Mouse (Mus musculus) stomach, embryonic 14.5 days (tissue): ENCODE results near the gene Apoa2. TPM values are rescaled to one million over a fixed set of nuclear protein-coding genes. Genes with fewer than 3 reads are reported as not detected.

Experiments
- ATAC-seq: fragments of 200-750 bp; cut with Nextera tagmentation; 2 replicates; pipeline ENCODE4 v1.8.0; 2017; ENCODE audit warnings: low read depth, moderate TSS enrichment; ENCODE audit not compliant: insufficient number of reproducible peaks, insufficient read depth, low FRiP score
- H3K27ac ChIP-seq: fragments of 300-500 bp; sonication (generic); 2 replicates; pipeline ENCODE4 v1.5.1; 2014; ENCODE audit warnings: mild to moderate bottlenecking, low read length, moderate library complexity, mixed read lengths
- H3K27me3 ChIP-seq: fragments of 300-500 bp; sonication (generic); 2 replicates; pipeline ENCODE4 v1.6.1; 2014; ENCODE audit warnings: low read length, control low read depth, mixed read lengths; ENCODE audit not compliant: control insufficient read depth, insufficient read depth
- H3K36me3 ChIP-seq: fragments of 300-500 bp; sonication (generic); 2 replicates; pipeline ENCODE4 v1.6.1; 2014; ENCODE audit warnings: mild to moderate bottlenecking, control low read depth, low read length, moderate library complexity, mixed read lengths; ENCODE audit not compliant: control insufficient read depth, insufficient read depth
- H3K4me1 ChIP-seq: fragments of 300-500 bp; sonication (generic); 2 replicates; pipeline ENCODE4 v1.6.1; 2014; ENCODE audit warnings: low read length, control low read depth, mixed read lengths; ENCODE audit not compliant: control insufficient read depth, insufficient read depth
- H3K4me2 ChIP-seq: fragments of 300-500 bp; sonication (generic); replicated peaks from 2 replicates; pipeline ENCODE4 v1.6.1; 2014; ENCODE audit warnings: low read depth, low read length, control low read depth
- H3K4me3 ChIP-seq: fragments of 300-500 bp; sonication (generic); 2 replicates; pipeline ENCODE4 v1.5.1; 2014; ENCODE audit warnings: low read depth, low read length, control low read depth
- H3K9ac ChIP-seq: fragments of 300-500 bp; sonication (generic); replicated peaks from 2 replicates; pipeline ENCODE4 v1.6.1; 2014; ENCODE audit warnings: low read depth, mild to moderate bottlenecking, control low read depth, low read length, moderate library complexity, mixed read lengths
- H3K9me3 ChIP-seq: fragments of 300-500 bp; sonication (generic); 2 replicates; pipeline ENCODE4 v1.6.1; 2016; ENCODE audit warnings: low read depth, low read length, control low read depth; ENCODE audit not compliant: control insufficient read depth
- WGBS: fragments of 180-500 bp; shearing (Covaris S2); extraction: QIAGEN DNeasy Blood & Tissue Kit; methylation state at CpG from one replicate; pipeline ENCODE4 v1.1.7; 2014; 5-methylcytosine and 5-hydroxymethylcytosine counted together
- polyA plus RNA-seq: library from polyadenylated mRNA; unstranded; fragments of >200 nt; fragmentation: Nextera tagmentation; extraction: Ambion mirVana; gene quantifications from 2 replicates; pipeline ENCODE4 v1.2.1, GENCODE M21; 2014

Gene Apoa2
- polyA plus RNA-seq, 1 experiment from 2014 or later = 7.3 TPM

DNA sequence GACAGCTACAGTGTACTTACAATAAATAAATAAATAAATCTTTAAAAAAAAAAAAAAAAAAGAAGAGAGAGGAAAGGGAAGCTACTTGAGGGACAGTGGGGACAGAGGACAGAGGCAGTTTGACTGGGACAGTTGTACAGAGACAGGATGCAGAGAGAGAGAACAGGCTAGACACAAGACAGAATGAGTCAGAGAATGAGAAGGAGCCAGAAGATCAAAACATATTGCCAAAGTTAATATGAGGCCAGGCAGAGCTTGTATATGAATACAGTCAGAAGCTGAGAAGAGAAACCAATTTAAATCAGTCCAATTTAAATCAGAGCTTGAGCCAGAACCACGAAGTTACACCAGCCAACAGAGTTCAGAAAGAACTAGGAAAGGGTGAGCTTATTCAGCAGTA, 43.5 kb downstream of the Apoa2 start:
- Histone ChIP-seq H3K4me1 (peaks cover 12% of the 10 kb centered on the region), H3K9ac (no peak overlapping the region), H3K4me2 (no peak overlapping the region), H3K27me3 (no peaks in the 10 kb centered on the region), H3K36me3 (peaks cover 3% of the 10 kb centered on the region; the same call in 1 of the 2 replicates), H3K9me3 (no peaks in the 10 kb centered on the region), H3K4me3 (no peak overlapping the region), H3K27ac (no peak overlapping the region)
- no peak for ATAC-seq
- 63% methylated on average over 1 of the region's 1 CpGs for WGBS

DNA sequence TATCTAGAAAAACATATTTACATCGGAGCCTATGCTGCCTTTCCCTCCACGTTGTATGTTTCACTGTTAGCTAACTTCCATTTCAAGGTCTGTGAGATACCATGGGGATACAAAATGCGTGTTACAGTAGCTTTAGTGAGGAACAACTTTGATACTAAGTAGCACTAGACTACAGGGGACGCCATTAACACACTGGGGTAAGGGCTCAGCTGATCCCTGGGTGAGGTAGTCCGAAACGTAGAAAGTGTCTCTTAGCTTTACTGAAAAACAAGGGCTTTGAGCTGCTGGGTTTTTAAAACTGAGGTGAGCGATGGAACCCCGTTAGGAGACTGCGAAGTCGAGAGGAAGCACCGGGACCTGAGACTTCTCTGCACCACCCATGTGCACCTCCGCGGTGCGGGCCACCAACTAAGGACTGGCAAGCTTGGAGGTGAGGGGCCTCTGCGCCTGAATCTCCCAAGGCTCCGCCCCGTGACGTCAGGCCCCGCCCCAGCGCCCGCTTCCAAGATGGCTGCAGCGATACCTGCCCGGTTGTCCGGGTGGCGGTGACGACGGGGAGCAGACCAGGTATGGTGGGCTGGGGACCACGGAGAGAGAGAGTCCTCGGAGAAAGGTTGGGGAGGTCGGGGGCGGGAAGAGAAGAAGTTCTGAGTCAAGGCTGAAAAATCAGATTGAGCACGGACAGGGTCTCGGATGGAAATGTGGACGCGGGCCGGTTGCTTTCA, 45.2 kb downstream of the Apoa2 start, which contains the start of gene B4galt3:
Gene B4galt3 (plus strand): TSS at position 481 of the 725 bp plus-strand sequence.
- H3K4me3 ChIP-seq = peak within 1 kb of the TSS; percentile 70
- ATAC-seq = peak; percentile 93
- peaks cover 19% of the 10 kb centered on the region for H3K36me3 ChIP-seq
- peak within 1 kb of the TSS; percentile 85 for H3K4me2 ChIP-seq
- H3K27ac ChIP-seq = peak within 1 kb of the TSS; percentile 74; the same call in 1 of the 2 replicates
- peak within 1 kb of the TSS; percentile 66 for H3K9ac ChIP-seq
- H3K27me3 ChIP-seq = no peaks in the 10 kb centered on the region
- 3% methylated on average over 36 of the region's 36 CpGs for WGBS
- H3K9me3 ChIP-seq = no peaks in the 10 kb centered on the region
- H3K4me1 ChIP-seq = peaks cover 12% of the 10 kb centered on the region

DNA sequence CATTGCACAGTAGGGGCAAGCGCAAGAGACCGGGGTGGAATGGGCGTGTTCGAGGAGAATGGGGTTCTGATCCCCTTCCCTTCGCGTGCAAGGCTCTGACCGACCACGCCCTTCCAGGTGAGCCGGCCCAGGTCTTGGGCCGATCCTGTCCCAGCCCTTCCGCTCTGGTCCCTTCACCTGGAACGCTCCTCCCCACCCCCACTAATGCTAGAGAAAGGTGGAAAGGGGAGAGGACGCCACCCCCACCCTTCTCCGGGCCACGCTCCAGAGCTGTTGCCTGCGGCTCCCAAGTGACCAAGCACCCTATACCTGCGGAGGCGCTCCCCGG, 45.7 kb downstream of the Apoa2 start:
- H3K9me3 ChIP-seq = no peaks in the 10 kb centered on the region
- peak overlapping the region; percentile 70 for H3K4me3 ChIP-seq
- ATAC-seq = peak; percentile 87
- no peaks in the 10 kb centered on the region for H3K27me3 ChIP-seq
- H3K4me1 ChIP-seq = peaks cover 12% of the 10 kb centered on the region
- peaks cover 24% of the 10 kb centered on the region for H3K36me3 ChIP-seq
- peak overlapping the region; percentile 74; the same call in 1 of the 2 replicates for H3K27ac ChIP-seq
- peak overlapping the region; percentile 85 for H3K4me2 ChIP-seq
- peak overlapping the region; percentile 66 for H3K9ac ChIP-seq
- under 1% methylated on average over 19 of the region's 19 CpGs for WGBS

DNA sequence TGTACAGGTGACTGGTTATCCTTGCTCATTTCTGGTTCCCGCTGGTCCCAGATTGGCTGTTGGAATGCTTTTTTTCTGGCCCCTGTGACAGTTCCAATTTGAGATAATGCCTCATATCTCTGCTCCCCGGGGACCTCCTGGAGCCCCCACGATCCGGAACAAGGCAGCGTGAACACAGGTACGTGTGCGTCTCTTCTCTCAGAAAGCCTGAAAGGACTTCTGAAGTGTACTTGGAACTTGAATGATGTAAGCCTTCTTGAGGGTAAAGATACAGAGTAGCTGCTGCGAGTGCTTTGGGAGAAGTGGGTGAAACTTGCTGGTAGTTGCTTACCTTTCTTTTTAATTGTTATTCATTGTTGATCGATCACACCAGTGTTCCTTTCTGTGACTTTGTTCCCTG, 46.3 kb downstream of the Apoa2 start:
- Histone ChIP-seq H3K9ac (peak overlapping the region; percentile 66; the same call in 1 of the 2 replicates), H3K4me1 (peaks cover 12% of the 10 kb centered on the region), H3K27ac (no peak overlapping the region; the same call in 1 of the 2 replicates), H3K27me3 (no peaks in the 10 kb centered on the region), H3K36me3 (peaks cover 30% of the 10 kb centered on the region), H3K4me3 (peak overlapping the region; percentile 70), H3K4me2 (peak overlapping the region; percentile 85), H3K9me3 (no peaks in the 10 kb centered on the region)
- WGBS = 38% methylated on average over 9 of the region's 9 CpGs
- ATAC-seq = no peak

DNA sequence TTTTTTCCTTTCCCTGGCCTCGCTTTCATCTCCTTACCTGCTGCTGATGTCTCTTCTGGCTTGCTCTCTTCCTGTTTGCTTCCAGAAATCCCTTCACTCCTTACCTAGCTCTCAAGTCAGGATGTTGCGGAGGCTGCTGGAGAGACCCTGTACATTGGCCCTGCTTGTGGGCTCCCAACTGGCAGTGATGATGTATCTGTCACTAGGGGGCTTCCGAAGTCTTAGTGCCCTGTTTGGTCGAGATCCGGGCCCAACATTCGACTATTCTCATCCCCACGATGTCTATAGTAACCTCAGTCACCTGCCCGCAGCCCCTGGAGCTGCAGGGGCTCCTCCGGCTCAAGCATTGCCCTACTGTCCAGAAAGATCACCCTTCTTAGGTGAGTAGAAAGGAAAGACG, 46.8 kb downstream of the Apoa2 start:
- H3K36me3 ChIP-seq = peaks cover 34% of the 10 kb centered on the region
- no peak for ATAC-seq
- WGBS = 66% methylated on average over 10 of the region's 10 CpGs
- H3K27me3 ChIP-seq = no peaks in the 10 kb centered on the region
- peak overlapping the region; percentile 85 for H3K4me2 ChIP-seq
- H3K27ac ChIP-seq = no peak overlapping the region
- H3K4me1 ChIP-seq = peaks cover 12% of the 10 kb centered on the region
- H3K9me3 ChIP-seq = no peaks in the 10 kb centered on the region
- H3K4me3 ChIP-seq = peak overlapping the region; percentile 70; the same call in 1 of the 2 replicates
- H3K9ac ChIP-seq = no peak overlapping the region

DNA sequence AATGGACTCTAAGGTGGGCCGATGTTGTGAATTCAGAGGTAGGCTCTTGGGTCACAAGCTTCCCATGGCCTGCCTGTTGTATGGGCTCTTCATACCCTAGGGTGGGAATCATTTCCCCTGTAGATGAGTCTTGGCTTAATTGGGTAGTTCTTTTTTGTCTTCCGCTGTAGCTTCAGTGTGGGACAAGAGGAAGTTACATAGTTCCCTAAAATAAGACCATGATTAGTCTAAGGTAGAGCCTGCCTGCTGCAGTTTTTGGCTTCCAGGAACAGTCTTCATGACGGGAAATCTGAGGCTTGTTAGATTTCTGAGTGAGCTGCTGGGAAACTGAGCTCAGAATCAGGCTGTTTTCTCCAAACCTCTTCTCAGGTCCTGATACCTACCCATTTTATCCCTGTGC, 47.2 kb downstream of the Apoa2 start:
- no peak overlapping the region for H3K9ac ChIP-seq
- peak overlapping the region; percentile 85; the same call in 1 of the 2 replicates for H3K4me2 ChIP-seq
- H3K9me3 ChIP-seq = no peaks in the 10 kb centered on the region
- peaks cover 12% of the 10 kb centered on the region for H3K4me1 ChIP-seq
- 88% methylated on average over 3 of the region's 3 CpGs for WGBS
- peaks cover 39% of the 10 kb centered on the region for H3K36me3 ChIP-seq
- no peak overlapping the region for H3K27ac ChIP-seq
- H3K27me3 ChIP-seq = no peaks in the 10 kb centered on the region
- H3K4me3 ChIP-seq = no peak overlapping the region
- no peak for ATAC-seq

DNA sequence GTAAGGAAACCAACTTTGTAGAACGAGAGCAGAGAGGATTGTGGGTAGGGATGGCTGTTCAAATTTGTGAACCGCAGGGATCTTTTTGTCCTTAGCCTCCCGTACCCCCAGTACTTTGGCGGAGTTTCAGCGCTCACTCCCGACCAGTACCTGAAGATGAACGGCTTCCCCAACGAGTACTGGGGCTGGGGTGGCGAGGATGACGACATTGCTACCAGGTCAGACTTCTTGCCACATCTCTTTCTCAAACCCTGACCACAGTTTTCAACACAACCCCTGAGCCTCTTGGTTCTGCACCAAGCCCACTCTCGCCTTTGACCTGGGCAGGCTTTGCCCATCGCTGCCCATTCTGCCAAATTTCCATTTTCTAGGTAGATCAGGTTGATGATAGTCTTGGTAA, 49.3 kb downstream of the Apoa2 start:
- Histone ChIP-seq H3K27ac (no peak overlapping the region), H3K36me3 (peaks cover 56% of the 10 kb centered on the region), H3K9me3 (no peaks in the 10 kb centered on the region), H3K9ac (no peak overlapping the region), H3K4me2 (no peak overlapping the region), H3K4me1 (peaks cover 12% of the 10 kb centered on the region), H3K27me3 (no peaks in the 10 kb centered on the region), H3K4me3 (no peak overlapping the region)
- no peak for ATAC-seq
- WGBS = 90% methylated on average over 12 of the region's 12 CpGs

DNA sequence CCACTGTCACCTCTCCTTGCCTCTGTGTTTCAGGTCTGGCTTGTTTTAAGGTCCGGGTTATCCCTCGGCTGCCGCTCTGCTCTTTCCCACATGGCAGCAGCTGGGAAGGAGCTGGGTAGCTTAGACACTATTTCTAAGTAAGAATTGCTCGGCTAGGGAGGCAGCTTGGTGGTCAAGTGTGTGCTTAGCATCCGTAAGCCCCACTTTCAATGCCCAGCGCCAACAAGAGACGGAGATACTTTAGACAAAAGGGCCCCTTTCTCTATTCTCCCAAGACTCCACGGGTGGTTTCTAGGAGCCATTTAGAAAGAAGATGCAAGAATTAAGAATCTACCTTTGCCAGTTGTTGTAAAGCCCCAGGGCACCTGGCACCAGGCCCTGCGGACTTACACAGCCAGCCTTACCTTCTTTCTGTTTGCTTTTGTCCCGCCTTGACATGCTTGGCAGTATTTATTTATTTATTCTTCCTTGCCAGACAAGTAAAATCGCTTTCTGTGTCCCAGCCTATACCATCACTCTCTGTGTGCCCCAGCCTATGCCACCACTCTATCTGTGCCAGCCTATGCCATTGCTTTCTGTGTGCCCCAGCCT, 50.4 kb downstream of the Apoa2 start:
- Histone ChIP-seq H3K9me3 (no peaks in the 10 kb centered on the region), H3K27me3 (no peaks in the 10 kb centered on the region), H3K4me2 (no peak overlapping the region), H3K27ac (no peak overlapping the region), H3K4me3 (no peak overlapping the region), H3K9ac (no peak overlapping the region), H3K36me3 (peaks cover 56% of the 10 kb centered on the region), H3K4me1 (peaks cover 21% of the 10 kb centered on the region)
- WGBS = 85% methylated on average over 11 of the region's 11 CpGs
- no peak for ATAC-seq
